Mouse (Mus musculus): ENCODE results near the gene Pde4dip.

The Pde4dip gene

DNA sequence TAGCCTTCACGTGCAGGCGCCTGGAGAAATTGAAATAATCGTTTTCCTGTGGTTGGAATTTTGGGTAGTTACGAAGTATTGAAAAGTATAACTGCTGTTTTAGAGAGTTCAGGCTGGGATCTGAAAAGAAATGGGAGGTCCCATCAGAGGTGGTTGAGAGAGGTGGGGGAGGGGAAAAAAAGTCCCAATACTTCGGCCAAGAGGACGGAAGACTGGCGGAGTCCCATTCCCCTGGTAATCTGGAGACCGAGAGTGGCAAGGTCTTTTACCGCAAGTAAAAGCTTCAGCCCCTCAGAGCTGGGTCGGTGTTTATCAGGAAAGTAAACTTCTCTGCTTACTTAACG, 206.4 kb downstream of the Pde4dip start:
- no peak for DNase-seq

DNA sequence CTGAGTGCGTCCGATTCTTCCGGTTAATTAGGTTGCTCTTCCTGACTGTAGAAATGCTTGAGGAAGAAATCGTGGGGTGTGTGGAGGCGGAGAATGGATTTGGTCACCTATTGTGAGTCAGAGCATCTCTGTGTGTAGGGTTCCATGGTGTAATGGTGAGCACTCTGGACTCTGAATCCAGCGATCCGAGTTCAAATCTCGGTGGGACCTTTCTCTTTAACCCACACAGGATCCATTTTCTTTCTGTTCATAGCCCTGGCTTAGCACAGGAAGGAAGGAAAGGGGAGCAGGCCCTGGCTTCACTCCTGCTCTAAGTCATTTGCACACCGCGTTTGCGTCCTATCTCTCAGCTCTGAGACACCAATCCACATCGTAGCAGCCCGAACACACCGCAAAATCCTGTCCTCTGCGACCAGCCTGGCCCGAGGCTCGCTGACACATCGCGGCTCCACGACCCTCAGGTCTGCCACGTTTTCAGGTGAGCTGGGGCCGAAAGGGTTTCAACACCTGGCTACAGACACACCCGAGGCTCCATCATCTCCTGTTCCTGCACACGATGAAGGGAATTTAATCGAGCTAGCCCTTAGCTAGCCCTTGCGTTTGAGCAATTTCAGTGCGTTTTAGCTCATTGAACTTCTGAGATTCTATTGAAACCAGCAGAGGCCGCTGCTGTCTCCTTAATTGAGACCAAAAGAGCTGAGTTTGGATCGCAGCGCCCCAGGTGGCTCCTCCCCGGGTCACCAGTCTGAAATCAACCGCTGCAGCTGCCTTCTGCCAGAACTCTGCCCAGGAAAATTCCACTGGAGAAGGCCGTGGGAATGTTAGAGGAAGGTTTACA, 207.0 kb downstream of the Pde4dip start:
- peak; percentile 68 for DNase-seq

DNA sequence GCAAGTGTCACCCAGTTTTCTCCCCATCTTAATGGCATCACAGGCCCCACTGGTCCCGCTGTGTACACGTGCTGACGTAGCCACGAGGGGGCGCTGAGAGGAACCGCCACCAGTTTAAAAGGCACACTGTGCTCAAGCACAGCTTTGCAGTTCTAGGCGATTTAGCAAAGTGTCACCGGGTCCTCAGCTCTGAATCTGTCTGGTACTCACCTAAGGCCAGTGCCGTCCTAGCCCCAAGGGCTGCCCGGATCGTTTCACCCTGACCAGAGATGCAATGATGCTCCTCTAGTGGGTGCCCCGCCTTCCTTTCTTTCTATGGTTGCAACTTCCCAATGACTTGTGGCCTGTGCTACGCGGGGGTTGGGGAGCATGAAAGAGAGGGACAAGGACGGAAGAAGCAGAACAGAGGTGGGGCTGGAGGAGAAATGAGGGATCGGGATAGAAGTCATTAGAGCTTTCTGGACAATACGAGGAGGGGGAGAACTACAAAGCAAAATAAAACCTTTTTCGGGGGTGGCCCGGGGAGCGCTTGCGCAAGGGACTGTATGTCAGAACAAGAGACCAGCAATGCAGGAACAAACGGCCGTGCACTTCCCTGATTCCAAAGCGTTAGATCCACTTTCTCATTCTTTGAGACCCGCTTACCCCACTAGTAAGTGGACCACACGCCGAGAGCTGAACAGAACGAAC, 207.7 kb downstream of the Pde4dip start:
- DNase-seq: peak; percentile 84

DNA sequence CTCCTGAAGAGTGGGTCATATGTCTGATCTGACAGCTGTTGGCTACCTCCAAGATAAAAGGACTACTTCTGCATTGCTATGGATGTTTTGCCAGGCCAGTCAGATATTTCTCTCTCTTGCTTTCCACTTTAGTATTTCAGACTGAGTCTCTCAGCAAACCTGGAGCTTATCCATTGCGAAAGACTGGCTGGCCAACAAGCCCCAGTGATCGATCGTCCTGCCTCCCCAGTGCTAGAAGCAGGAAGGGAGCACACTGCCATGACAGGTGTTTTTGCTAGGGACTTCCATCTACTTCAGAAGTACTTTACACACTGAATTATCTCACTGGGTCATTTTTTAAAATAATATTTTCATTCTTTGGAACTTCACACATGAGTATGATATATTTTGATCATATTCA, 210.1 kb downstream of the Pde4dip start:
- no peak for DNase-seq

DNA sequence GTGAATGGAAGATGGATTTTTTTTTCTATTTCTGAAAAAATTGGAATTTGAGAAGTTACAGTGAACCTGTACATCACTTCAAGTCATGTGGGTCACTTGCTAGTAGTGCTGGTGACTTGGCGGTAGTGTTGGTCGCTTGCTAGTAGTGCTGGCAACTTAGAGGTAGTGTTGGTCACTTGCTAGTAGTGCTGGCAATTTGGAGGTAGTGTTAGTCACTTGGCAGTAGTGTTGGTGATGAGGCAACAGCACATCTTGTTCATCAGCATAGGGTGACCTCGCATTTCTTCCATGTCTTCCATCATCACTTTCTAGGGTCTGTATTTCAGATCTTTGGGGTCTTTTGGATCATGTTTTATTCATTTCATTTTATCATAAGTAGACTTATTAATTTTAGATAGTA, 212.4 kb downstream of the Pde4dip start:
- DNase-seq: no peak

DNA sequence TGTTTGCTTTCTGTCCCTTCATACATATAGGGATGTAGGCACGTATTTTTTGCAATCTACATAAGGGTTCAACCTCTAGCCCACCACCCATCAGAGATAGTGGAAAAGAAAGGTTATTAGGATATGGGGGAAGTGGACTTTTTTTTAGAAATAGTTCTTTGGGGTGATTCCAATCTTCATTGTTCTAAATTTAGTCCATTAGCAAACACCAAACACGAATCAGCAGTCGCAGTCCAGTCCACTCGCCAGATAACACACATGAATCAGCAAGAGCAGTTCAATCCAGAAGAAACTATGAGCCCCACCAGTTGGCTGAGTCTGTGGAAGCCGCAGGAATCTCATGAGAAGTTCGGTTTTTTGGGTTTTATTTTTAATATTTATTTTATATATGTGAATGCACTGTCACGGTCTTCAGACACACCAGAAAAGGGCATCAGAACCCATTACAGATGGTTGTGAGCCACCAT, 213.8 kb downstream of the Pde4dip start, which contains the start of gene Gm17651:
TSS of gene Gm17651 (minus strand) at position 51 of the 467 bp plus-strand sequence.
- no peak for DNase-seq

DNA sequence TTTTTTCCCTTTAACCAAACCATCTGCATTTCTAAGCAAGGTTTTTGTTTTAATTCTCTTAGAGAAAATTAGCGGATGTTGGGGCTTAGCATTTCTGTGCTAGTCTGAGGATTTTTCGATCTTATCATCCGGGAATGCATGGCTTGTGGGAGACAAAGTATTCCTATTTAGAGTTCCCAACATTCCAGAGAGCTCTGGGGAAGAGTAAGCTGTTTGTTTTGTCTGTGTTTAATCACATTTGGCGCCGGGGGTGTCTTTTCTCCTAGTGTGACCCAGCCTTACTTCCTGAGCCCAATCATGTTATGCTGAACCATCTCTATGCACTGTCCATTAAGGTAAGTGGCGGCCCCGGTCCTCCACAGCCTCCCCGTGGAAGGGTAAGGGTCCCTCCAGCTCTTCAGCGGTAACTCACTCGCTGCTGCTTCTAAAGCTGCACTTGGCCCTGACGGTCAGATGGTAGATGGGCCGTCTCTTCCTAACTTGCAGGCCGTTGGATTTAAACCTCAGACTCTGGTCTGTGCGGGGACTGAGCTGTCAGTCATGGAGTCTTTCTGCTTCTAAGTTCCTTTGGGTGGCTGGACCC, 221.3 kb downstream of the Pde4dip start:
- no peak for DNase-seq

DNA sequence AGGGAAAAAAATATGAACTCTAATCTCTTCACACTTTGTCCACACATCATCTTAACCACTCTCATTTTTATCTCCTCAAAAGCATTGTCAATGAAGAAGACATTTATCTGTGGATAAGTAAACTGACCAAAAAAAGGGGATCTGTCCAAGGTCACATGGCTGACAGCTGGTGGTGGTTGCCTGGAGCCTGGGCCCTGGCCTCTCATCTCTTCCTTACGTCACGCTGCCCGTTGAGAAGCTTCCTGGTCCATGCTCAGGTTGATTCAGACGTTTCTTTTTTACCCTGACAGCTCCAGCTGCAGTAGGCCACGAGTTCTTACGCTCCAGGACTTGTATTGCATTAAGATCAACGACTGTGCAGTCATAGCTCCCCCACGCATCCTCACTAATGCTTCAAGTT, 222.4 kb downstream of the Pde4dip start:
- no peak for DNase-seq

DNA sequence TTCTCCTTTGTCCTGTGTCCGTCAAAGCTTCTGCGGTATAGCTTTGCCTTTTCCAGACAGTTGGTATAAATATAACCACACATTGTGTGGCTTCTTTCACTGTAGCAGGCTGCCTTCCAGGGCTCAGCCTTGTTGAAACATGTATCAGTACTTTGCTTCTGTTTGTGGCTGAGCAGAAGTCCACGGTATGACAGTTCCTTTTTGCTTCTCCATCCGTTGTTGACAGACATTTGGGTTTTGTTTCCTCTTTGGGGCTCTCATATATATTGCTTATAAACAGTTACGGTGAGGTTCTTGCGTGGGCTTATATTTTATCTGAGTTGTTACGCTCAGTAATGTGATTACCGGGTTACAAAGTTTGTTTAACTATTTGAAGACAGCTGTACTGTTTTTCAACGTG, 223.0 kb downstream of the Pde4dip start:
- no peak for DNase-seq

DNA sequence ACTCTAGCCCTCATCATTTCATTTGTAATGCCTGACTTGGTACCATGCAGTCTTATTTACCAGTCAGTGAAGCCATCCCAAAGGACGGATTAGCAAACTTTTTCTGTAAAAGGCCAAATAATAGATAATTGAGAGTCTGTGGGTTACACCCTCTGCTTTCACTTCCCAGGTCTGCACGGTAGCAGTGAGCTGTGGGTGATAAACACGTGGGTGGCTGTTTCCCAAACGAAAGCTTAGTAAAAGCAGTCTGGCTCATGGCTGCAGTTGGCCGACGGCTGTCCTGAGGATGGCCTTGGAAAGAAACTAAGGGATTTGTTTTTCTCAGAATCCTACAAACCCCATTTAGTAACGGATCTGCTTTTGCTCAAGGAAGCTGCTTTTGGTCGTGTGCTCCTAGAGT, 227.3 kb downstream of the Pde4dip start:
- DNase-seq: no peak

DNA sequence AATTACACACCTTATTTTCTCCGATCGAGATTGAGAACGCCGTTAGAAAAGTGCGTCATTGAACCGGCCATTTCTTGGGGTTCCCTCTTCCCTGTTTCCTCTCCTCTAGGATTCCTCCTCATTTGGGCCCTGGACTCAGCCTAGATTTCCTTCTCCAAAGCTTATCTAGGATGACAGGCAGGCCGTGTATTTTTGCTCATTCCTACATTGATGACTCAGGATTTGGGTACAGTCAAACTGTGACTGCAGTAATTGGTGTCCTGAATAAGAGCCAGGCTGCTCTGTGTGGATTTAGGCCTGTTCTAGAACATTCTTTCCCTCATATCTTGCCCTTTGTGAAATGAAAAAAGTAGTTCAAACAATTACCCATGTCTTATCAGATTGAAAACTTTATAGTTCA, 228.8 kb downstream of the Pde4dip start:
- no peak for DNase-seq

DNA sequence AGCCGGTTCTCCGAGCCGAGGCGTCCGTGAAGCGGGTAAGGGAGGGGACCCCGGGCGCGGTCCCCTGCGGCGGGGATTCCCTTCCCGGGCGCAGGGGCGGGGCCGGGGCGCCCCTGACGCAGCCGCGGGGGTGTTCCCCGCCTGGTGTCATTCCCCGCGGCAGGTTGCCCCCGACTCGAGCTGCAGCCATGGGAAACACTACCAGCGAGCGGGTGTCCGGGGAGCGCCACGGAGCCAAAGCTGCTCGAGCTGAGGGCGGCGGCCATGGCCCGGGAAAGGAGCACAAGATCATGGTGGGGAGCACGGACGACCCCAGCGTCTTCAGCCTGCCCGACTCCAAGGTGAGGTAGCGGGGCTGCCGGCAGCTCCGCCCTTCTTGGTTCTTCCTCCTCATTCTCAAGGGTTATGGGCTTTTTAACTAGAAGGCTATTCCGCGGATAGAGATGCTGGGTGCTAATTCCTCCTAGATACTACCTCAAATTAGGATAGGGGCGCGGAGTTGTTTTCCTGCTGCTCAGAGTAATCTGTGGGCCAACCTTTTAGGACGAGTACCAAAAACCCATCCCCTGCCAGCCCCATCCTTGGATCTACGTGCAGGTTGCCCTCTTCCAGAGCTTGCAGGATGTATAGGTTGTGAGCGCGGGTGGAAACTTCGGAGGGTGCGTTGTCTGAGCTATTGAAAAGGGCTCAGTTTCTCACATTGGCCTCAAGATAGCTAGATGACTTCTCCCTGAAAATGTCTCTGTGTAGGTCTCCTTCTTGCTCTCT, 229.9 kb downstream of the Pde4dip start:
- DNase-seq: peak; percentile 65

DNA sequence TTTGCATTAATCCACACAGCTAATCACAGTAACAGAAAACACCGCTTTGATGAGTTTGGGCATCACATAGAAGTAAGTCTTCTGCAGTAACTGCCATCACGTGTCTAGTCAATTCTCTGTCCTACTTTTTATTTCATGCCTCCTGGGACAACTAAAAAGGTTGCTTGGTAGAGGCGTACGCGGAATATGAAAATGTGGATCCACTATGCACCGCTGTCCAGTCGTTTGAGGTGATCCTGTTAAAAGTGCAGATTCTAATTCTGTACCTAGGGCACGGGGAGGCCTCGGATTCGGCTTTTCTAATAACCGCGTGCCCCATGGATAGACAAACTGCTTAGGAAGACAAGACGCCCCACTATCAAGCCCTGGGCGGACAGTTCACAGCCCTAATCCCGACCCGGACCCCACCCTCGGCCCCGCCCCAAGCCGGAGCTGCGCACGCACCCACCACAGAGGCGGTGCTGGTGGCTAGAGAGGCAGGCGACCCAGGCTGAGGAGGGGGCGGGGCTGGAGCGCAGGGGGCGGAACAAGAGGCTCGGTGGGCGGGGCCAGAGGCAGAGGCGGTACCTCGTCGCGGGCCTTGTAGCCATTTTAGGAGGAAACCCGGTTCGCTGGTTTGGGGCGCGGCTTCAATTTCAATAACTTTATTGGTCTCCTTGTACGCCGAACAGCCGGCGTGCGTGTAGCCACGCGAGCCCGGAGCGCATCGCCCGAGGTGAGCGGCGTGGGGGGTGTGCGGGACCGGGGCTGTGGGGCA, 230.7 kb downstream of the Pde4dip start, which contains the start of gene Prkab2:
TSS of gene Prkab2 (plus strand) at position 539 of the 757 bp plus-strand sequence.
- DNase-seq: peak; percentile 100

DNA sequence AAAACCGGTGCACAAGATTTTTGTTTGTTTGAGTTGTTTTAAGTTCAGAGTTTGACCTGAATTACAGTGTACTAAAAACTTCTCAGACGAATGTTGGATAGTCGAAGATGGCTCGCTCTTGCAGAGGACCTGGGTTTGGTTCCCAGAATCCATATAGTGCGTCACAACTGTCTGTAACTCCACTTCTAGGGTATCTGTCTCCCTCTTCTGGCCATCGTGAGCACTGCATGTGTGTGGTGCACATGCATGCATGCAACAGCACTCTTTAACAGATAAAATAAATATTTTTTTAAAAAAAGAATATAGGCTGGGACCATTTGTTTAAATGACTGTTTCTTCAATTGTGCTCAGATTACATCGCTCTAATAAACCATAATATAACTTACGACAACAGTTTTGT, 233.6 kb downstream of the Pde4dip start:
- DNase-seq: peak; percentile 21

DNA sequence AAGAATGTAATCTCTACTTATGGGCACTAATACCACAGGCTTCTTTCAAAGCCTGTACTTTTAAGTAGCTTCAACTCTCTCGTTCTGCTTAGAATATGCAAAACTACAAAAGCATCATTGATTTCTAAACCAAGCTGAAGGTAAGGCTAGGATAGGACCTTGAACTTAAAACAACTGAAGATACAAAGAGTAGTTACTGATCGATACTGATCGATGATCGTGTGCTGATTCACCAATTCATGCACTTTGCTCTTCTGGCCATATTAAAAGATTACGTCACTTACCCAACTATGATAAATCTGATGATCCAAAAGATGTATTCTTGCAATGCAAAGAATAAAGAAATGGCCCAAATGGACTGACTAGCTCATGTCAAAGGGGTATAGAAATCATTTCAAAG, 234.7 kb downstream of the Pde4dip start:
- DNase-seq: no peak

DNA sequence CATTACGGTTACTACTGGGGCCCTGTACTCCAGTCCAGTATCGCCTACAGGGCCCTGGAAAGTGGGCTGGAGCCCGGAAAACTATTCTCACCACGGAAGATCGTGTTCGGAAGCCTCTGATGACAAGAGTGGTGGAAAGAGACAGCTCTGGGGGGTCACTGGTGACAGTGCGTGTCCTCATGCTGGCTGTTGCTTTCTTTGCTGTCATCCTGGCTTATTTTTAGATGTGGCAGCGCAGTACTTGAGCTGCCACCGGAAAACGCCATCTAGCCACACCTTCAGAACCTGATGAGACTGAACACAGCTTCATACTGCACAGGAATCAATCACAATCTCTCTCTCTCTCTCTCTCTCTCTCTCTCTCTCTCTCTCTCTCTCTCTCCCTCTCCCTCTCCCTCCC, 236.9 kb downstream of the Pde4dip start:
- DNase-seq: no peak

DNA sequence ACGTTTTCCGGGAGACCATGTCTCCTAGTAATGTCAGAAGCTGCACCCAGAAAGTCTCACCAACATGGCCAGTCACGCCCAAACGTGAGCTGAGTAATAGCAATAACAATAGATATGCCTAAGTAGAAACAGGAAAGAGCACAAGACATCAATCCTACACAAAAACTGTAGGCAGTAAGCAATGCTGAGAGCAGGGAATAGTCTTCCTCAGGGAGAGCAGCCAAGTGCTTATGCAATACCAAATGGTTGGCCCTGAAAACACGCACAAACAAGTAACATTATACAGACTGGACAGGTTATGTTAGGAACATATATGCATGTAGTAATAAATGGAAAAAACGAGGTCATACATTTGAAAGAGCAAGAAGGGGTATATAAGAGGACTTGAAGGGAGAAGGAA, 239.0 kb downstream of the Pde4dip start:
- no peak for DNase-seq

DNA sequence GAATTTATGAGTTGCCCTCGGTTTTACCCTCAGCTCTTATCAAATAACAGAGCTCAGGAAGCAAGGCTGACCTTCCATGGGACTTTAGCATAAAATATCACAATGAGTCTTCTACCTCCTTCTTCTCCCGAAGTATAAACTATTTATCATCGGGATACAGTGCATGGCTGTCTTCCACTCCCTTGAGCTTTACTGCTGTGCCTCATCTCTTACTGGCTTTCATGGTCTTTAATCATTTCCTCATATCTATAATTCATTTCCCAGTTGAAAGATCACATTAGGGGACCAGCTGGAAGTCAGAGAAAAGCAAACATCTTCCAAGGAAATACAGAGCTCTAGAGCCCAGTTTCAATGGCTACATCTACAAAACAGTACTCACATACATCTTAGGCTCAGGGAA, 239.5 kb downstream of the Pde4dip start:
- DNase-seq: no peak

DNA sequence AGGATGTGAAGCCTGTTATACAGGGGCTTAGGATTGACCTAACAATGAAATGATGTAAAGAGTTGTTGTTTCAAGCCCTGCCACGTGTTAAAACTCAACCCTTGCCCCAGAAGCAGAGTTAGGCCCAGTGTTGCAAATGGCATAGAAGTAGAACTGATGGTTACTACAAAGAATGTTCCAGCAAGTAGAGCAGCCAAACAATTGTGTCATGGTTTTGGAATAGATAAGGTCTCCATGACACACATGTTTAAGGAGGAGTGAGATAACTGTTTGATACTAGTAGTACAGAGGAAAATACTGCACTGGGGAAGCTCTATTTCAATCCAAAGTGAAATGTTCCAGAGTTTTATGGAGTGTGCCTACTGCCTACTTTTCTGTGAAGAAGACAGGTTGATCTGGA, 240.0 kb downstream of the Pde4dip start:
- DNase-seq: no peak

DNA sequence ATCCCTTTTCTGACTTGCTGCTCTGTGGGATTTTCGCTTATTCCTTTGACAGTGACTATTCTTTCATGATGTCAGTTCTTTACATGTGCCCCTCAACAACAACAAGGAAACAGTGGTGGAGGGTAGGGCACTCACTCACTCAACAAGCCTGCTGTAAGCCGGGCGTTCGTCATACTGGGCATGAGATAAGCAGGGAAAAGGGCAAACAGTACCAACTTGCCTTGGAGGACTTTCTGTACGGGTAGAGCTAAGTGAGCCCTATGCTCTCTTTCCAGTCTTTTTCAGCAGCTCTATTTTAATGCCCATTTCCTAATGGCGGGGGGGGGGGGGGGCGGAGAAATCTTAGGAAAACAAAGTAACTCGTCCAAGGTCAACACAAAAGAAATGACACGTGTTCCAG, 246.5 kb downstream of the Pde4dip start:
- DNase-seq: no peak

DNA sequence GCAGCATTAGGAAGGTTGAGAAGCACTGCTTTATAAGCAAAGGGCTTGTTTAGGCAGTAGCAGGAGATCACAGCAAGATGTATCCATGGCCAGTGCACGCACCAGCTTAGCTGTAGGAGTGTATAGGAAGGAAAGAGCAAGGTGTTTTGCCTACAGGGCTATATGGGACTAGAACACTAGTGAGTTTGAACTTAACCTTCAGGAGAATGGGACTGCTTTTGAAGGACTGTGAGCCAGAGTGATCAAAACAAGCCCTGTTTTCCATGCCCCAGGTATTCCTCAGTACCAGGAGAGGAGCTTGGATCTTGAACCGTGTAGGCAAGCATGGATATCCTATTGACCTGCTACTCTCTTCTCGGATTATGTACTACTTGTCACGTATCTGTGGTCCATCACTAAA, 247.1 kb downstream of the Pde4dip start:
- no peak for DNase-seq

Measured in right cerebral cortex, postnatal 4 days (tissue).